Mouse (Mus musculus) mouse trophoblast stem cell (cell line): ENCODE measurements at regions not wholly inside any gene's neighbourhood (a gene's known extent, or its start where the extent isn't known, plus 50 kb on each side); places are given as distances from the start of the nearest gene placed in this dataset.
"Not testable (repeated sequence)": the region's sequence is repeated elsewhere in the genome, so short reads cannot be mapped to it uniquely, and the experiment has no call there.

Experiments
- in situ Hi-C, 2 experiments: fragments of 300-500 bp; cut with MseI, MboI; formaldehyde crosslinking; loops; 2 replicates in 1 of 2; 3 replicates in 1 of 2; pipeline ENCODE4 v1.15.1; 2025

GRCm38 (mm10) chr12:11881809-11882208 is 380.1 kb upstream of the Fam49a start:
- in situ Hi-C loops, result not testable (repeated sequence)

GRCm38 (mm10) chr12:11887291-11887690 is 374.6 kb upstream of the Fam49a start:
- in situ Hi-C loops, result no loop called here

GRCm38 (mm10) chr12:11899031-11899430 is 362.9 kb upstream of the Fam49a start:
- in situ Hi-C loops, result no loop called here

- in situ Hi-C loops, result no loop called here
These were observed 355.4 kb upstream of the Fam49a start for GRCm38 (mm10) chr12:11906588-11906987.
